Mouse (Mus musculus) kidney, embryonic 14.5 days (tissue): ENCODE measurements around the gene Ppm1l. TPM values are rescaled to one million over a fixed set of nuclear protein-coding genes. Genes with fewer than 3 reads are reported as not detected.
A peak's percentile ranks its signal among the peaks of the same experiment; 100 is the strongest.

ENCODE experiments used
- ATAC-seq: fragments of 200-750 bp; cut with Nextera tagmentation; 2 replicates; pipeline ENCODE4 v1.8.0; 2017; ENCODE audit warnings: moderate number of reproducible peaks, mild to moderate bottlenecking, moderate TSS enrichment, moderate library complexity; ENCODE audit not compliant: low FRiP score, low TSS enrichment
- H3K27ac ChIP-seq: fragments of 300-500 bp; sonication (generic); 2 replicates; pipeline ENCODE4 v1.5.1; 2014; ENCODE audit warnings: low read depth, mild to moderate bottlenecking, low read length, moderate library complexity, mixed read lengths
- H3K27me3 ChIP-seq: fragments of 300-500 bp; sonication (generic); 2 replicates; pipeline ENCODE4 v1.6.1; 2014; ENCODE audit warnings: mild to moderate bottlenecking, low read length; ENCODE audit not compliant: control insufficient read depth, insufficient read depth
- H3K36me3 ChIP-seq: fragments of 300-500 bp; sonication (generic); 2 replicates; pipeline ENCODE4 v1.6.1; 2014; ENCODE audit warnings: low read length, mixed read lengths; ENCODE audit not compliant: control insufficient read depth, insufficient read depth
- H3K4me1 ChIP-seq: fragments of 300-500 bp; sonication (generic); 2 replicates; pipeline ENCODE4 v1.6.1; 2014; ENCODE audit warnings: low read length, mixed read lengths; ENCODE audit not compliant: control insufficient read depth, insufficient read depth
- H3K4me2 ChIP-seq: fragments of 300-500 bp; sonication (generic); replicated peaks from 2 replicates; pipeline ENCODE4 v1.6.1; 2014; ENCODE audit warnings: low read depth, mild to moderate bottlenecking, low read length
- H3K4me3 ChIP-seq: fragments of 300-500 bp; sonication (generic); 2 replicates; pipeline ENCODE4 v1.5.1; 2014; ENCODE audit warnings: mild to moderate bottlenecking, low read length
- H3K9ac ChIP-seq: fragments of 300-500 bp; sonication (generic); 2 replicates; pipeline ENCODE4 v1.6.1; 2014; ENCODE audit warnings: low read depth, mild to moderate bottlenecking, low read length, moderate library complexity
- H3K9me3 ChIP-seq: fragments of 300-500 bp; sonication (generic); 2 replicates; pipeline ENCODE4 v1.6.1; 2016; ENCODE audit warnings: low read length; ENCODE audit not compliant: control insufficient read depth
- WGBS: fragments of 180-500 bp; shearing (Covaris S2); extraction: QIAGEN DNeasy Blood & Tissue Kit; methylation state at CpG from one replicate; pipeline ENCODE4 v1.1.7; 2014; 5-methylcytosine and 5-hydroxymethylcytosine counted together
- polyA plus RNA-seq: library from polyadenylated mRNA; unstranded; fragments of >200 nt; fragmentation: Nextera tagmentation; extraction: Ambion mirVana; gene quantifications from 2 replicates; pipeline ENCODE4 v1.2.1, GENCODE M21; 2014

The Ppm1l gene
- polyA plus RNA-seq, 1 experiment from 2014 or later, result 6.7 TPM

- Histone ChIP-seq H3K36me3 (no peaks in the 10 kb centered on the region), H3K9ac (no peak overlapping the region), H3K4me2 (no peak overlapping the region), H3K27ac (no peak overlapping the region), H3K9me3 (no peaks in the 10 kb centered on the region), H3K4me1 (peaks cover 3% of the 10 kb centered on the region; the same call in 1 of the 2 replicates), H3K4me3 (no peak overlapping the region), H3K27me3 (no peaks in the 10 kb centered on the region)
- no peak for ATAC-seq
- 82% methylated on average over 3 of the region's 3 CpGs for WGBS
Observed at GRCm38 (mm10) chr3:69497178-69497577, 180.5 kb downstream of the Ppm1l start.

- no peak overlapping the region for H3K27ac ChIP-seq
- ATAC-seq, result peak; percentile 43; the same call in 1 of the 2 replicates
- peaks cover 3% of the 10 kb centered on the region; the same call in 1 of the 2 replicates for H3K4me1 ChIP-seq
- no peaks in the 10 kb centered on the region for H3K27me3 ChIP-seq
- H3K4me3 ChIP-seq, result no peak overlapping the region
- H3K4me2 ChIP-seq, result no peak overlapping the region
- no peak overlapping the region for H3K9ac ChIP-seq
- no peaks in the 10 kb centered on the region for H3K36me3 ChIP-seq
- 9% methylated on average over 6 of the region's 6 CpGs for WGBS
- H3K9me3 ChIP-seq, result no peaks in the 10 kb centered on the region
Observed at GRCm38 (mm10) chr3:69502009-69502408, 185.3 kb downstream of the Ppm1l start.

- Histone ChIP-seq H3K27ac (no peak overlapping the region), H3K36me3 (no peaks in the 10 kb centered on the region), H3K4me1 (peaks cover 3% of the 10 kb centered on the region; the same call in 1 of the 2 replicates), H3K9ac (no peak overlapping the region), H3K27me3 (no peaks in the 10 kb centered on the region), H3K4me2 (no peak overlapping the region), H3K9me3 (no peaks in the 10 kb centered on the region), H3K4me3 (no peak overlapping the region)
- ATAC-seq, result no peak
- 5% methylated on average over 4 of the region's 4 CpGs for WGBS
Observed at GRCm38 (mm10) chr3:69502527-69502926, 185.9 kb downstream of the Ppm1l start.

GRCm38 (mm10) chr3:69505090-69505489 is 188.4 kb downstream of the Ppm1l start:
- no peaks in the 10 kb centered on the region for H3K27me3 ChIP-seq
- H3K36me3 ChIP-seq, result no peaks in the 10 kb centered on the region
- H3K27ac ChIP-seq, result no peak overlapping the region
- H3K4me3 ChIP-seq, result no peak overlapping the region
- no peak for ATAC-seq
- peaks cover 3% of the 10 kb centered on the region; the same call in 1 of the 2 replicates for H3K4me1 ChIP-seq
- H3K9me3 ChIP-seq, result no peaks in the 10 kb centered on the region
- WGBS, result 64% methylated on average over 7 of the region's 7 CpGs
- no peak overlapping the region for H3K9ac ChIP-seq
- no peak overlapping the region for H3K4me2 ChIP-seq

GRCm38 (mm10) chr3:69506352-69506751 is 189.7 kb downstream of the Ppm1l start:
- H3K4me1 ChIP-seq, result peaks cover 3% of the 10 kb centered on the region; the same call in 1 of the 2 replicates
- H3K36me3 ChIP-seq, result no peaks in the 10 kb centered on the region
- no peak overlapping the region for H3K4me2 ChIP-seq
- no peak overlapping the region for H3K4me3 ChIP-seq
- 90% methylated on average over 4 of the region's 4 CpGs for WGBS
- no peaks in the 10 kb centered on the region for H3K9me3 ChIP-seq
- H3K27ac ChIP-seq, result no peak overlapping the region
- no peak overlapping the region for H3K9ac ChIP-seq
- no peak for ATAC-seq
- no peaks in the 10 kb centered on the region for H3K27me3 ChIP-seq

- Histone ChIP-seq H3K9ac (no peak overlapping the region), H3K9me3 (no peaks in the 10 kb centered on the region), H3K4me1 (peaks cover 3% of the 10 kb centered on the region; the same call in 1 of the 2 replicates), H3K4me2 (no peak overlapping the region), H3K4me3 (no peak overlapping the region), H3K36me3 (no peaks in the 10 kb centered on the region), H3K27ac (no peak overlapping the region), H3K27me3 (no peaks in the 10 kb centered on the region)
- no peak for ATAC-seq
- WGBS, result 74% methylated on average over 3 of the region's 3 CpGs
Observed at GRCm38 (mm10) chr3:69509411-69509952, 192.8 kb downstream of the Ppm1l start.

- ATAC-seq, result no peak
- no peak overlapping the region for H3K4me2 ChIP-seq
- no peaks in the 10 kb centered on the region for H3K36me3 ChIP-seq
- H3K4me1 ChIP-seq, result peaks cover 9% of the 10 kb centered on the region; the same call in 1 of the 2 replicates
- H3K27me3 ChIP-seq, result no peaks in the 10 kb centered on the region
- H3K4me3 ChIP-seq, result no peak overlapping the region
- H3K9ac ChIP-seq, result no peak overlapping the region
- H3K9me3 ChIP-seq, result no peaks in the 10 kb centered on the region
- 28% methylated on average over 7 of the region's 7 CpGs for WGBS
- H3K27ac ChIP-seq, result no peak overlapping the region
Observed at GRCm38 (mm10) chr3:69511881-69512280, 195.2 kb downstream of the Ppm1l start.

GRCm38 (mm10) chr3:69512402-69512801 is 195.7 kb downstream of the Ppm1l start:
- no peaks in the 10 kb centered on the region for H3K36me3 ChIP-seq
- no peaks in the 10 kb centered on the region for H3K9me3 ChIP-seq
- H3K9ac ChIP-seq, result 0 out of 2 replicates have a peak overlapping the region, but pooled peaks have one; percentile 12
- no peak overlapping the region for H3K4me3 ChIP-seq
- 0 out of 2 replicates have a peak, but pooled peaks have one; percentile 41 for ATAC-seq
- WGBS, result 11% methylated on average over 7 of the region's 7 CpGs
- peaks cover 9% of the 10 kb centered on the region; the same call in 1 of the 2 replicates for H3K4me1 ChIP-seq
- H3K4me2 ChIP-seq, result no peak overlapping the region
- no peaks in the 10 kb centered on the region for H3K27me3 ChIP-seq
- peak overlapping the region; percentile 30; the same call in 1 of the 2 replicates for H3K27ac ChIP-seq

- ATAC-seq, result peak; percentile 71; the same call in 1 of the 2 replicates
- Histone ChIP-seq H3K9ac (no peak overlapping the region), H3K36me3 (no peaks in the 10 kb centered on the region), H3K4me2 (no peak overlapping the region), H3K4me1 (peaks cover 9% of the 10 kb centered on the region; the same call in 1 of the 2 replicates), H3K27me3 (no peaks in the 10 kb centered on the region), H3K4me3 (no peak overlapping the region), H3K9me3 (no peaks in the 10 kb centered on the region), H3K27ac (peak overlapping the region; percentile 26; the same call in 1 of the 2 replicates)
- WGBS, result 55% methylated on average over 13 of the region's 13 CpGs
Observed at GRCm38 (mm10) chr3:69515730-69516350, 199.2 kb downstream of the Ppm1l start.
